ENCODE assay signal across 16 mouse cellular contexts in the genomic region with DNA sequence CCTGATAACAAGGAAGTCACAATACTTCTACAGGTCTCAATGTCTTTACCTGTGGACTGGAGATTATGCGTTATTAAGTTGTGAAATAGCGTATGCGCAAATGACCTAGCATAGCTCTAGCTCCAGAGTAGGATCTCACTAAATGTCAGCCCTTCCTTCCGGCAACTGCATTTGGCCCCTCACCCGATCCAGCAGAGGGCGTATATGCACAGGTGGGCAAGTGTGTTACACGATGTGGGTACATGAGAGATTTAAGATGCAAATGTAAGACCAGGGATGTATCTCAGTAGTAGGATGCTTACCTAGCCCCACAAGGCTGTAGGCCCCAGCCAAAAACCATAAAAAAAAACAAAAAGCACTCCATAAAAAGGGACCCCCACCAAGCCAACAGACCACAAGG. TPM values are rescaled to one million over a fixed set of nuclear protein-coding genes. Genes with fewer than 3 reads are reported as not detected.
DNase-seq lines count a peak whose midpoint lies in the region; ATAC-seq and TF ChIP-seq lines count a peak whose summit lies in the region.
"Had no signal": no experiment of that assay in that cellular context is flagged by ENCODE, and none has a peak within 500 bp of the region (broad histone marks: within the 10 kb centered on the region; RNA-seq: fewer than 3 reads in every experiment).

No protein-coding gene starts in this region.

- H3K36me3 ChIP-seq in kidney, postnatal 0 days (ENCODE audit: insufficient read depth, low read length), result peaks cover 48% of the 10 kb centered on the region; the same call in 1 of the 2 replicates

- no peaks in the 10 kb centered on the region for H3K27me3 ChIP-seq in kidney, postnatal 0 days (ENCODE audit: insufficient read depth, low read length)
- H3K27me3 ChIP-seq: limb, embryonic 12.5 days had no signal

- no peak overlapping the region for H3K4me3 ChIP-seq in kidney, postnatal 0 days (replicated peaks; ENCODE audit: low read depth, low read length)
- H3K4me3 ChIP-seq: limb, embryonic 12.5 days had no signal

- no peak overlapping the region for H3K27ac ChIP-seq in kidney, postnatal 0 days
- H3K27ac ChIP-seq: limb, embryonic 12.5 days had no signal

- H3K9me3 ChIP-seq in kidney, postnatal 0 days (replicated peaks; ENCODE audit: low read length), result no peaks in the 10 kb centered on the region
- H3K9me3 ChIP-seq: limb, embryonic 12.5 days had no signal

- peak; percentile 4 for DNase-seq in cerebellum, adult 9-10 months
- DNase-seq in cerebellum, adult 11-12 months, result no peak
- DNase-seq in kidney, postnatal 0 days (ENCODE audit: low spot score), result no peak
- no peak for DNase-seq in kidney, adult 18-20 months
- peak; percentile 10 for DNase-seq in 416B (ENCODE audit: low read depth)
- peak; percentile 63 for DNase-seq in R1 (ENCODE audit: low read depth, low spot score)
- DNase-seq in left cerebral cortex, adult 8-10 months (ENCODE audit: low spot score in 2 of 2), result no peak
- no peak for DNase-seq in frontal cortex, postnatal 10 days (ENCODE audit: low spot score in 2 of 2)
- DNase-seq: cerebellum, adult 8-10 months; kidney, postnatal 25 days; layer of hippocampus, postnatal 36 days; lung, postnatal 10 days; thymus, postnatal 14 days had no signal

- no peak overlapping the region for H3K9ac ChIP-seq in kidney, postnatal 0 days (ENCODE audit: low read depth, low read length)
- H3K9ac ChIP-seq: limb, embryonic 12.5 days had no signal

- H3K4me1 ChIP-seq in kidney, postnatal 0 days (replicated peaks; ENCODE audit: insufficient read depth, low read length), result 0 out of 2 replicates have a peak, but pooled peaks cover 4% of the 10 kb centered on the region

- no peak for ATAC-seq in kidney, postnatal 0 days (replicated peaks; ENCODE audit: low FRiP score, low read depth)

- H3K4me2 ChIP-seq in kidney, postnatal 0 days (ENCODE audit: low read length), result no peak overlapping the region
- H3K4me2 ChIP-seq: limb, embryonic 12.5 days; midbrain, embryonic 11.5 days had no signal

- TF ChIP-seq CTCF in kidney, postnatal 0 days (IDR thresholded peaks at IDR 0.05; ENCODE audit: low read depth), result peak; percentile 53

- WGBS in kidney, postnatal 0 days, result 87% methylated on average over 7 of the region's 7 CpGs

RNA-seq across cellular contexts. Expression of a gene that starts 6.8 kb away (rescaled TPM):
- 35.0 and 42.6 TPM in 2 replicates for polyA plus RNA-seq in kidney, postnatal 0 days (2015; fragmentation: Nextera tagmentation; extraction: Ambion mirVana)
- 10 to 100 TPM; 25.9 to 30.7 (median 28.7) TPM for total RNA-seq in left cerebral cortex, adult 8-10 months (2022)
- total RNA-seq: granulocyte monocyte progenitor cell, adult 5-6 weeks had no signal

RNA-seq across cellular contexts. Expression of a gene that starts 7.4 kb away (rescaled TPM):
- 2.8 and 3.5 TPM in 2 replicates for polyA plus RNA-seq in kidney, postnatal 0 days (2015; fragmentation: Nextera tagmentation; extraction: Ambion mirVana)
- total RNA-seq in left cerebral cortex, adult 8-10 months (2022), result 10 to 100 TPM; 18.8 to 24.0 (median 21.0) TPM
- total RNA-seq: granulocyte monocyte progenitor cell, adult 5-6 weeks had no signal

RNA-seq across cellular contexts. Expression of a gene that starts 20.1 kb away (rescaled TPM):
- polyA plus RNA-seq in kidney, postnatal 0 days (2015; fragmentation: Nextera tagmentation; extraction: Ambion mirVana), result 0.61 and 1.3 TPM in 2 replicates
- total RNA-seq in left cerebral cortex, adult 8-10 months (2022), result 10 to 100 TPM; 62.4 to 70.5 (median 64.8) TPM
- total RNA-seq: granulocyte monocyte progenitor cell, adult 5-6 weeks had no signal

RNA-seq across cellular contexts. Expression of a gene that starts 20.3 kb away (rescaled TPM):
- 37.1 and 38.3 TPM in 2 replicates for polyA plus RNA-seq in kidney, postnatal 0 days (2015; fragmentation: Nextera tagmentation; extraction: Ambion mirVana)
- total RNA-seq in left cerebral cortex, adult 8-10 months (2022), result 10 to 100 TPM; 76.6 to 84.3 (median 80.0) TPM

RNA-seq across cellular contexts. Expression of a gene that starts 21.9 kb away (rescaled TPM):
- 14.9 and 15.0 TPM in 2 replicates for polyA plus RNA-seq in kidney, postnatal 0 days (2015; fragmentation: Nextera tagmentation; extraction: Ambion mirVana)
- total RNA-seq in left cerebral cortex, adult 8-10 months (2022), result 10 to 100 TPM; 28.0 to 34.1 (median 32.2) TPM

Comparison
In these comparisons a context has a peak if more than half of its experiments do, and no peak if none do; other contexts are left out.
1. DNase-seq: peak in cerebellum, adult 9-10 months (single experiment), 416B (single experiment) and R1 (single experiment); none in cerebellum, adult 11-12 months (single experiment), kidney, postnatal 0 days (single experiment), kidney, adult 18-20 months (single experiment), left cerebral cortex, adult 8-10 months (0 of 2) and frontal cortex, postnatal 10 days (0 of 2).